Mouse (Mus musculus): ENCODE measurements around the gene Coasy.
A peak's percentile ranks its signal among the peaks of the same experiment; 100 is the strongest.

DNA sequence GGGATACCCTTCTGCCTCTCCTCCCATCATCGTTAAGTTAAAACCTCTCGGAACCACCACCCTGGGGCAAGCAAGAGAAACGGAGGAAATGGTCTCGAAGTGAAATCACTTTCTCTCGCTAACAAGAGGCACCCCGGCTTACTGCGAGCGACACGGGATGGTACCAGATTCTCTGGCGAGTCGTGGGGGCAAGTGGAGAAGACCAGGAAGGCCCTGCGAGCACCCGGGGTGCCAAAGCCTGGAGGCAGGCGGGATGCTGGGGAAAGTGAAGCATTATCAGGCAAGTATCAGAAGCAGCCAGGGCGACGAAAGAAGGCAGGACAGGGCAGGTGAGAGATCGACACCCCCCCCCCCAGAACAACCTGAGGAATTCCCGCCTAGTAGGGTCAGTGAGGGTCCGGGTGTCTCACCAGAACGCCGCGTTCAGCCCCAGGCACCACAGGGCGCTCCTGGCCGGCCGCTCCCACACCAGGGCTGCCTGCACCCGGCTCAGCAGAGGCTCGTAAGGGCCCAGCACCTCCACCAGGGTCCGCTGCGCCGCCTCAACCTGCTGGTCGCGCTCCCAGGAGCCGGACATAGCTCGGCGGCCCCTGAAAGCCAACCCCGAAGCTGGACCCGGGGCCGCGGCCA, 36.9 kb downstream of the Coasy start:
- TF ChIP-seq CTCF (IDR thresholded peaks at IDR 0.05), result peak; percentile 51
- TF ChIP-seq POLR2A (IDR thresholded peaks at IDR 0.05; ENCODE audit: insufficient read depth, low read depth, low read length), result no peak

Measured in heart, adult 2 months (tissue).